Mouse (Mus musculus) layer of hippocampus, adult 18-20 months (tissue): Measurements from ENCODE around the gene Smc1b. TPM values are rescaled to one million over a fixed set of nuclear protein-coding genes. Genes with fewer than 3 reads are reported as not detected.

Source experiments
- DNase-seq, 2 experiments: peaks; one replicate each; pipeline ENCODE4 v3.0.0; 2022; ENCODE audit warnings: low spot score in 2 of 2
- total RNA-seq, 2 experiments: library from RNA; stranded (reverse); gene quantifications; 2 replicates each; pipeline ENCODE4 v1.2.3; 2021

Gene Smc1b
- total RNA-seq, 2 experiments from 2014 or later, result 0.08 TPM; not detected in 1

DNA sequence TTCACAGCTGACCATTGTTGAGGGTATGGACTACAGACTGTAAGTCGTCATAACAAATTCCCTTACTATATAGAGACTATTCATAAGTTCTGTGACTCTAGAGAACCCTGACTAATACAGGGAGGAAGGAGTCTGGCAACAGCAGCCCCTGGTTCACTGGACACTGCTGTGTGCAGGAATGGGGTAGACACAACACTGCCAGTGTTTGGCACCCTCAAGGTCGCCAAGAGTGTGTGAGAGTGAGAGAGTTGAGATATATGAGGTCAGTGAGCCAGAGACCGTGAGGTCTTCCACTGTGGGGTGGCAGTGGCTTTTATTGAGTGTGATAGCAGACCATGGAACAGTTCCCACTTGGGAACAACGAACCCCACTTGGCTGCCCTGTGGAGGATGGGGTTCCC is 105.6 kb downstream of the Smc1b start:
- no peak for DNase-seq

DNA sequence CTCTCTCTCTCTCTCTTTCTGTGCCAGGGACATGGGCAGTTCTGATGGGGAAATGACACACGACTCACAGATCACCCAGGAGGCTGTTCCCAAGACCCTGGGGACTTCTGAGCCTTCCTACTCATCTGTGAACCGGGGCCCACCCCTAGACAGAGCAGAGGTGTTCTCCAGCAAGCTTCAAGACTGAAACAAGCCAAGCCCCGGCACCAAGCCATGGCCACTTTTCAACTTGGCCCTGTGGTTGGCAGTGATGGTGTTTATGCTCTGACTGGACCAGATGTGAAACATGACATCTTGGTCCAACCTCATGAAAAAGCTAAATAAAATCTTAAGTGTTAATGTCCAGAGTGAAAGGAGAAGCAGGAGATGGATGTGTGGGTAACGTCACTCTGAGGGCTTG is 109.6 kb downstream of the Smc1b start:
- DNase-seq, result no peak

DNA sequence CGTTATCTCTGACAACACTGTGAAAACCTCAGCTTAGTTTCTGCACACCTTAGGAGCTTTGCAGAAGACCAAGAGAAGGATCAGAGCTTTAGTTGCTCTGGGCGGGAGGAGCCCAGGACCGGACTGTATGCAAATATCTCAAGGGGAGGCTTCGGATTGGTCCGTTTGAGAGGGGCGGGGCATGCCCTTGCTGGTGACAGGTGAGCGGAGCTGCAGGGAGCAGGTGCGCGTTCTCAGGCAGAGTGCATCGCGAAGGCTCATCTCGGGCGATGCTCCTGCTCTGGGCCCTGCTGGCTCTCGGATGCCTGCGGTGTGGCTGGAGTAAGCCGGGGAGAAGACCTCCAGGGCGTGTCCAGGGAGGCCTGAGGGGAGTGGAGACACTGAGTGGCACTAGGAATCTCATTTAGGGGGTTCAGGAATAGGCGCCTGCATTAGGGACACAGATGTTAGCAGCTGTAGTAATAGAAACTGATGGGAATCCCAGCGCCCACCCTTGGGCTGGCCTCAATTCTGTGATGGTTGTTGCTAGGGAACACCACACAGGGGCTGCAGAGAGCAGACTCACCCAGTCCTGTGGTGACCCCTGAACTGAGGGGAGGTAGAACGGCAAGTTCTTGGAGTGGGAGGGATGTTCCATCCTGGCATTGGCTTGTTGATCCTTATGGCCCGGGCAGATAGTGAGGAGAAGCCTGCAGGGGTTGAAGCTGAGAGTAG is 114.7 kb downstream of the Smc1b start, which contains the start of gene Upk3a:
Upk3a (plus strand) TSS at position 191 of the 714 bp plus-strand sequence.
- no peak for DNase-seq

DNA sequence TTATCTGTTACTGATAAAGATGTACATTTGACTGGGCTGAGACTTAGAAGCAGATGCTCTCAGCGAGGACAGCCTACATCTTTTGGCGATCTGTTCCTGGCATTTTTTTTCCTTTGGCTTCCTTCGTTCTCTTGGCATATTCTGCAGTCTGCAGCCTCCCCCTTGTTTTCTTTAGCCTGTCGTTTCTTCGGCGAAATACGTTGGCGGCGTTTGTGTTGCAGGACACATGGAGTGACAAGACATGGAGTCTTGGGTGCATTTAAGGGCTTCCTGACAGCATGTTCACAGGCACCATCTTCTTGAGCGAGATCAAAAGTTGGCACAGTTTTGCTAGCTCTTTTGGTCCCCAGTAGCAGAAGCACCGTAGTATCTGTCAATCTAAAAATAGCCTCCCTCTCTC is 116.0 kb downstream of the Smc1b start:
- peak; percentile 48 to 76 for DNase-seq

Other genes starting within 250 kb of the Smc1b start
- gene Gm29666, start 211.9 kb downstream of the Smc1b start, total RNA-seq, result 1 to 10 TPM; 1.0 to 1.1 TPM
- gene Nup50, start 208.6 kb downstream of the Smc1b start, total RNA-seq, result 10 to 100 TPM; 35.3 to 37.9 TPM
- 100 to 1,000 TPM in 1 of 2 experiments, 10 to 100 TPM in 1; 97.0 to 102 TPM for gene 5031439G07Rik, start 143.4 kb downstream of the Smc1b start, total RNA-seq
- under 1 TPM in 1 of 2 experiments, not detected in 1; 0.40 TPM for gene Upk3a, start 114.8 kb downstream of the Smc1b start, total RNA-seq
- 10 to 100 TPM; 29.9 to 35.2 TPM for gene Fam118a, start 103.0 kb downstream of the Smc1b start, total RNA-seq
- gene Ribc2, start 114 bp upstream of the Smc1b start, total RNA-seq, result under 1 TPM; 0.30 TPM
- gene Fbln1, start 74.0 kb upstream of the Smc1b start, total RNA-seq, result 10 to 100 TPM; 13.8 to 15.4 TPM
- gene Atxn10, start 204.3 kb upstream of the Smc1b start, total RNA-seq, result 100 to 1,000 TPM; 286 to 293 TPM